ENCODE assay signal across 9 mouse cellular contexts in the genomic region with DNA sequence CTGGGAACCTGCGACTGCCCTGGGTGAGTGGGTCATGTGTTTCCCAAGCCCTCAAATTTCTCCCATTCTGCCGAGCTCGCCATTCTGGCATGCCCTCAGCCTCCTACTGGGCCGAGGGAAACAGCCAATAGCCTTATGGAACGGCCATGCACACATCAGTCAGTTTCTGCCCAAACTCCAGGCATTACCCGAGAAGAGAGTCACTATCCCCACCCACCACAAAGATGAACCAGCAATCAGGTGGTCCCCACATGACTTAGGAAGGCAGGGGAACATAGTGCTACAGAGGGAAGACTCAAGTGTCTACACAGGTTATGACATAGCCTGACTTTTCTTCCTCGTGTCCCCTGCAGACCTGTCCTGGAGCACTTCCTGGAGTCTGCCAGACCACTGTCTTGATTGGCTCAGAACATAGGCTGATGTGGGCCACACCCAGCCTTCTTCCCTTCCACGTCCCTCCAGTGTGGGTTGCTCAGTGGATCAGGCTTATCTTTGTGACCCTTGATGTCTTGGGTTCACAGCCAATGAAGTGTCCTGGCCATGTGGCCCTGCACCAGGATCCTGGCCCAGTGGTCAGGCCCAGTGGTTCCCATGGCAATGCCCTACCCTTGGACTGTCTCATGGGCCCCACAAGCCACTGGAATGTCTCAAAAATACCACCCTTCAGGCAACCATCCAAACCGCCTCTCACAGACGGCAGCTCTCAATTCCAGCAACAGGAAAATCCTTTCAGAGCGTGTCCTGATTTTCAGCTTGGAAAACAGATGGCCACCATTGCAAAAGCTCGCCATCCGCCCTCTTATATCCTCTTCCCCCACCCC. TPM values are rescaled to one million over a fixed set of nuclear protein-coding genes. Genes with fewer than 3 reads are reported as not detected.
DNase-seq lines count a peak whose midpoint lies in the region; ATAC-seq lines count a peak whose summit lies in the region.
"Had no signal": no experiment of that assay in that cellular context is flagged by ENCODE, and none has a peak within 500 bp of the region (broad histone marks: within the 10 kb centered on the region; RNA-seq: fewer than 3 reads in every experiment).

No protein-coding gene starts in this region.

- H3K9me3 ChIP-seq in liver, embryonic 15.5 days (replicated peaks) = no peaks in the 10 kb centered on the region
- H3K9me3 ChIP-seq in heart, embryonic 14.5 days (ENCODE audit: control insufficient read depth, low read length) = no peaks in the 10 kb centered on the region
- H3K9me3 ChIP-seq in midbrain, embryonic 12.5 days = no peaks in the 10 kb centered on the region
- H3K9me3 ChIP-seq: liver, embryonic 13.5 days had no signal

- 64% methylated on average over 13 of the region's 13 CpGs for WGBS in liver, embryonic 15.5 days (ENCODE audit: insufficient replicate concordance)
- WGBS in heart, embryonic 14.5 days = 36% methylated on average over 13 of the region's 13 CpGs
- 44% methylated on average over 13 of the region's 13 CpGs for WGBS in midbrain, embryonic 12.5 days

- no peak overlapping the region for H3K4me2 ChIP-seq in liver, embryonic 15.5 days
- H3K4me2 ChIP-seq in heart, embryonic 14.5 days (ENCODE audit: low read length) = no peak overlapping the region
- no peak overlapping the region for H3K4me2 ChIP-seq in midbrain, embryonic 12.5 days (replicated peaks)
- H3K4me2 ChIP-seq: liver, embryonic 13.5 days had no signal

- H3K27ac ChIP-seq in liver, embryonic 15.5 days (replicated peaks) = peak overlapping the region; percentile 85
- peak overlapping the region; percentile 66 to 97 for H3K27ac ChIP-seq in heart, embryonic 14.5 days (replicated peaks in 1 of 2; ENCODE audit: control insufficient read depth in 1 of 2, insufficient read depth in 1 of 2, low read depth in 2 of 2, low read length in 2 of 2)
- peak overlapping the region; percentile 69 for H3K27ac ChIP-seq in midbrain, embryonic 12.5 days (replicated peaks)

- no peak overlapping the region for H3K9ac ChIP-seq in liver, embryonic 15.5 days
- H3K9ac ChIP-seq in heart, embryonic 14.5 days (ENCODE audit: low read length) = no peak overlapping the region
- H3K9ac ChIP-seq in midbrain, embryonic 12.5 days (replicated peaks) = no peak overlapping the region
- H3K9ac ChIP-seq: liver, embryonic 13.5 days had no signal

- H3K4me3 ChIP-seq in liver, embryonic 15.5 days (replicated peaks) = no peak overlapping the region
- no peak overlapping the region for H3K4me3 ChIP-seq in heart, embryonic 14.5 days (ENCODE audit: control insufficient read depth in 1 of 2, insufficient read depth in 1 of 2, low read depth in 1 of 2, low read length in 2 of 2)
- H3K4me3 ChIP-seq in midbrain, embryonic 12.5 days = no peak overlapping the region
- H3K4me3 ChIP-seq: liver, embryonic 13.5 days had no signal

- DNase-seq in liver = no peak
- DNase-seq in cerebellum, postnatal 10 days = peak; percentile 77 to 84
- peak; percentile 86 for DNase-seq in layer of hippocampus, adult 9-11 months
- DNase-seq in spleen, adult 12 weeks (ENCODE audit: low spot score) = no peak
- DNase-seq in ovary, postnatal 10 days (ENCODE audit: low spot score) = no peak
- DNase-seq: liver, embryonic 13.5 days had no signal

- H3K4me1 ChIP-seq in liver, embryonic 15.5 days (replicated peaks) = peaks cover 70% of the 10 kb centered on the region
- peaks cover 53 to 69% of the 10 kb centered on the region in 2 experiments for H3K4me1 ChIP-seq in heart, embryonic 14.5 days (ENCODE audit: control insufficient read depth in 2 of 2, insufficient read depth in 2 of 2, low read length in 2 of 2)
- peaks cover 70% of the 10 kb centered on the region for H3K4me1 ChIP-seq in midbrain, embryonic 12.5 days

- no peak for ATAC-seq in liver, embryonic 15.5 days (ENCODE audit: insufficient read depth)
- no peak for ATAC-seq in heart, embryonic 14.5 days (ENCODE audit: insufficient number of reproducible peaks, insufficient read depth, low FRiP score, low read depth)
- no peak for ATAC-seq in midbrain, embryonic 12.5 days (ENCODE audit: low FRiP score, low read depth)

- no peaks in the 10 kb centered on the region for H3K36me3 ChIP-seq in liver, embryonic 15.5 days (replicated peaks)
- H3K36me3 ChIP-seq in heart, embryonic 14.5 days (ENCODE audit: control insufficient read depth, insufficient read depth, low read length) = no peaks in the 10 kb centered on the region
- no peaks in the 10 kb centered on the region for H3K36me3 ChIP-seq in midbrain, embryonic 12.5 days
- H3K36me3 ChIP-seq: liver, embryonic 13.5 days had no signal

- H3K27me3 ChIP-seq in liver, embryonic 15.5 days = no peaks in the 10 kb centered on the region
- no peaks in the 10 kb centered on the region for H3K27me3 ChIP-seq in heart, embryonic 14.5 days (ENCODE audit: control insufficient read depth, insufficient read depth, low read length)
- H3K27me3 ChIP-seq in midbrain, embryonic 12.5 days = peaks cover 12% of the 10 kb centered on the region; the same call in 1 of the 2 replicates
- H3K27me3 ChIP-seq: liver, embryonic 13.5 days had no signal

RNA-seq across cellular contexts. Expression of a gene that starts 58.0 kb away (rescaled TPM):
- polyA plus RNA-seq in liver, embryonic 15.5 days (2015; fragmentation: Nextera tagmentation; extraction: Ambion mirVana) = 2.8 and 3.1 TPM in 2 replicates
- polyA plus RNA-seq in heart, embryonic 14.5 days (2014; fragmentation: Nextera tagmentation; extraction: Ambion mirVana) = 32.8 and 36.1 TPM in 2 replicates
- polyA plus RNA-seq in midbrain, embryonic 12.5 days (2016; fragmentation: Nextera tagmentation; extraction: Ambion mirVana) = 74.0 and 76.0 TPM in 2 replicates

Comparison
In these comparisons a context has a peak if more than half of its experiments do, and no peak if none do; other contexts are left out.
1. DNase-seq: peak in cerebellum, postnatal 10 days (2 of 2) and layer of hippocampus, adult 9-11 months (single experiment); none in liver (single experiment), spleen, adult 12 weeks (single experiment) and ovary, postnatal 10 days (single experiment).
2. Peak in every context shown above with its lines, with median percentiles within 50 percentile points of each other: H3K27ac ChIP-seq.